Mouse (Mus musculus) CD4-positive, CD25-positive, alpha-beta regulatory T cell, adult 4 months (primary cell): ENCODE results near the gene Gse1. TPM values are rescaled to one million over a fixed set of nuclear protein-coding genes. Genes with fewer than 3 reads are reported as not detected.

ENCODE experiments used
- ATAC-seq: one replicate; pipeline ENCODE4 v1.8.0; 2017
- polyA plus RNA-seq, 2 experiments: library from polyadenylated mRNA; unstranded; fragments of 100-300 nt; shearing (Covaris generic); gene quantifications; one replicate each; pipeline ENCODE4 v1.2.1; 2017

Gene Gse1
- polyA plus RNA-seq, 2 experiments from 2014 or later, result 2.2 to 4.2 TPM

- ATAC-seq, result peak; percentile 77
Observed at GRCm38 (mm10) chr8:120538397-120539240, 310.4 kb downstream of the Gse1 start.

GRCm38 (mm10) chr8:120539381-120539774 is 311.1 kb downstream of the Gse1 start:
- no peak for ATAC-seq

- no peak for ATAC-seq
Observed at GRCm38 (mm10) chr8:120539775-120540625, 311.7 kb downstream of the Gse1 start.

GRCm38 (mm10) chr8:120542995-120543394 is 314.7 kb downstream of the Gse1 start:
- no peak for ATAC-seq

- ATAC-seq, result peak; percentile 7
Observed at GRCm38 (mm10) chr8:120543416-120544055, 315.3 kb downstream of the Gse1 start.

GRCm38 (mm10) chr8:120544155-120544554 is 315.9 kb downstream of the Gse1 start:
- ATAC-seq, result peak; percentile 75

GRCm38 (mm10) chr8:120547562-120547961 is 319.3 kb downstream of the Gse1 start:
- no peak for ATAC-seq

- ATAC-seq, result no peak
Observed at GRCm38 (mm10) chr8:120548313-120548761, 320.1 kb downstream of the Gse1 start.

GRCm38 (mm10) chr8:120549321-120549921 is 321.2 kb downstream of the Gse1 start:
- no peak for ATAC-seq

GRCm38 (mm10) chr8:120549922-120550321 is 321.7 kb downstream of the Gse1 start:
- ATAC-seq, result no peak

GRCm38 (mm10) chr8:120550430-120550829 is 322.2 kb downstream of the Gse1 start:
- no peak for ATAC-seq

- no peak for ATAC-seq
Observed at GRCm38 (mm10) chr8:120550937-120551676, 322.9 kb downstream of the Gse1 start.

GRCm38 (mm10) chr8:120551677-120551980 is 323.4 kb downstream of the Gse1 start:
- no peak for ATAC-seq

GRCm38 (mm10) chr8:120552509-120552908 is 324.3 kb downstream of the Gse1 start:
- no peak for ATAC-seq

- no peak for ATAC-seq
Observed at GRCm38 (mm10) chr8:120553441-120554123, 325.3 kb downstream of the Gse1 start.

- no peak for ATAC-seq
Observed at GRCm38 (mm10) chr8:120554466-120555039, 326.3 kb downstream of the Gse1 start.

GRCm38 (mm10) chr8:120556198-120556892 is 328.1 kb downstream of the Gse1 start:
- no peak for ATAC-seq

GRCm38 (mm10) chr8:120557170-120557965 is 329.1 kb downstream of the Gse1 start:
- ATAC-seq, result no peak

- no peak for ATAC-seq
Observed at GRCm38 (mm10) chr8:120558162-120558561, 329.9 kb downstream of the Gse1 start.
